Comparison of ENCODE assay signal across 15 mouse cellular contexts in genomic region chr14:18778993-18779675, GRCm38 (mm10).
"Had no signal": no experiment of that assay in that cellular context is flagged by ENCODE, and none has a peak within 500 bp of the region (broad histone marks: within the 10 kb centered on the region; RNA-seq: fewer than 3 reads in every experiment).

No protein-coding gene starts in this region.

- ATAC-seq: intestine, postnatal 0 days; midbrain, embryonic 15.5 days had no signal

- H3K9ac ChIP-seq: limb, embryonic 12.5 days; liver, embryonic 15.5 days; lung, embryonic 15.5 days; midbrain, embryonic 15.5 days; neural tube, embryonic 13.5 days; stomach, embryonic 15.5 days had no signal

- H3K36me3 ChIP-seq: limb, embryonic 12.5 days; liver, embryonic 15.5 days; lung, embryonic 15.5 days; midbrain, embryonic 15.5 days; neural tube, embryonic 13.5 days; stomach, embryonic 15.5 days had no signal

- H3K4me3 ChIP-seq: limb, embryonic 12.5 days; liver, embryonic 15.5 days; lung, embryonic 15.5 days; midbrain, embryonic 15.5 days; neural tube, embryonic 13.5 days; stomach, embryonic 15.5 days had no signal

- H3K4me1 ChIP-seq: limb, embryonic 12.5 days; liver, embryonic 15.5 days; lung, embryonic 15.5 days; midbrain, embryonic 15.5 days; neural tube, embryonic 13.5 days; stomach, embryonic 15.5 days had no signal

- H3K27ac ChIP-seq: limb, embryonic 12.5 days; liver, embryonic 15.5 days; lung, embryonic 15.5 days; midbrain, embryonic 15.5 days; neural tube, embryonic 13.5 days; stomach, embryonic 15.5 days had no signal

- H3K4me2 ChIP-seq: limb, embryonic 12.5 days; liver, embryonic 11.5 days; liver, embryonic 15.5 days; lung, embryonic 15.5 days; midbrain, embryonic 15.5 days; neural tube, embryonic 13.5 days; stomach, embryonic 15.5 days had no signal

- DNase-seq: kidney, adult 9 months; kidney, postnatal 10 days; layer of hippocampus, postnatal 36 days; lung, postnatal 36 days; right cerebral cortex, postnatal 14 days; thymus, adult 2 months; thymus, postnatal 25 days had no signal

- H3K9me3 ChIP-seq: limb, embryonic 12.5 days; liver, embryonic 15.5 days; lung, embryonic 15.5 days; midbrain, embryonic 15.5 days; neural tube, embryonic 13.5 days; stomach, embryonic 15.5 days had no signal

- H3K27me3 ChIP-seq: limb, embryonic 12.5 days; liver, embryonic 15.5 days; lung, embryonic 15.5 days; midbrain, embryonic 15.5 days; neural tube, embryonic 13.5 days; stomach, embryonic 15.5 days had no signal
